Mouse (Mus musculus): ENCODE results near the gene Rpl7l1.

GRCm38 (mm10) chr17:46774131-46774472 lies 8.4 kb downstream of the Rpl7l1 start:
- TF ChIP-seq POLR2A (IDR thresholded peaks at IDR 0.05; ENCODE audit: borderline replicate concordance, insufficient read depth, low read length) (no peak), CTCF (IDR thresholded peaks at IDR 0.05; ENCODE audit: borderline replicate concordance, insufficient read depth, low read depth, low read length) (no peak)

Data from cerebellum, adult 2 months (tissue).